Mouse (Mus musculus): ENCODE results near the gene 1110065P20Rik. TPM values are rescaled to one million over a fixed set of nuclear protein-coding genes. Genes with fewer than 3 reads are reported as not detected.

Gene 1110065P20Rik
- 86.5 and 104 TPM in 2 replicates for polyA plus RNA-seq (2014; fragmentation: Nextera tagmentation; extraction: Ambion mirVana)

- H3K4me3 ChIP-seq (ENCODE audit: low read depth, low read length), result peak within 1 kb of the TSS; percentile 93
- peak; percentile 47 for ATAC-seq (ENCODE audit: low read depth)
- peak within 1 kb of the TSS; percentile 86 for H3K4me2 ChIP-seq (ENCODE audit: low read depth, low read length)
- H3K9me3 ChIP-seq (ENCODE audit: control insufficient read depth, low read length), result no peaks in the 10 kb centered on the region
- peak within 1 kb of the TSS; percentile 95 for H3K27ac ChIP-seq (ENCODE audit: low read depth, low read length)
- under 1% methylated on average over 74 of the region's 75 CpGs for WGBS
- peaks cover 28% of the 10 kb centered on the region for H3K4me1 ChIP-seq (ENCODE audit: control insufficient read depth, insufficient read depth, low read length)
- H3K9ac ChIP-seq (replicated peaks; ENCODE audit: low read depth, low read length), result peak within 1 kb of the TSS; percentile 86
- H3K27me3 ChIP-seq (ENCODE audit: control insufficient read depth, insufficient read depth, low read length), result no peaks in the 10 kb centered on the region
- peaks cover 18% of the 10 kb centered on the region for H3K36me3 ChIP-seq (ENCODE audit: control insufficient read depth, insufficient read depth, low read length)
Observed at GRCm38 (mm10) chr4:124850933-124851658, at the start of gene 1110065P20Rik. Gene 1110065P20Rik, minus strand, starts transcription at chr4:124851196.

DNA sequence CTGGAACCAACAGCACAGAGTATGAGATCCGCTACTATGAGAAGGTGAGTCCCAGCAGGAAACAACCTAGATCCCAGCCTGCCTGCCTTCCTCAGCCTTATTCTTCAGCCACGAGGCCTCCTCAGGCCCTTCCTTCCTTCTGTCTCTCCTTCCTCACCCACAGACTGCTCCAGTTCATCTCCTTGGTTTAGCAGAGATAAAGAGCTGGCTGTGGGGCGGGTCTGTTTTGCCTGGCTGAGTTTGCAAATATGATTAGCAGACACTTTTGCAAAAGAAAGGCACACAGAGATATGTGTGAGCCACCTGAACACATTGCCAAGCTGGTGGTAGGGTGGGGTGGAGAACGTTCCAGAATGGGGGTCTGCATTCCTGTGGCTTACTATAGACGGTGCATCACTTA lies 48.9 kb upstream of the 1110065P20Rik start:
- 0 out of 2 replicates have a peak, but pooled peaks cover 2% of the 10 kb centered on the region for H3K27me3 ChIP-seq (ENCODE audit: control insufficient read depth, insufficient read depth, low read length)
- no peak overlapping the region for H3K27ac ChIP-seq (ENCODE audit: low read depth, low read length)
- ATAC-seq (ENCODE audit: low read depth), result no peak
- no peak overlapping the region for H3K9ac ChIP-seq (replicated peaks; ENCODE audit: low read depth, low read length)
- WGBS, result 67% methylated on average over 5 of the region's 5 CpGs
- no peaks in the 10 kb centered on the region for H3K9me3 ChIP-seq (ENCODE audit: control insufficient read depth, low read length)
- H3K36me3 ChIP-seq (ENCODE audit: control insufficient read depth, insufficient read depth, low read length), result no peaks in the 10 kb centered on the region
- no peak overlapping the region for H3K4me3 ChIP-seq (ENCODE audit: low read depth, low read length)
- H3K4me2 ChIP-seq (ENCODE audit: low read depth, low read length), result no peak overlapping the region
- H3K4me1 ChIP-seq (ENCODE audit: control insufficient read depth, insufficient read depth, low read length), result no peaks in the 10 kb centered on the region; the same call in 1 of the 2 replicates

DNA sequence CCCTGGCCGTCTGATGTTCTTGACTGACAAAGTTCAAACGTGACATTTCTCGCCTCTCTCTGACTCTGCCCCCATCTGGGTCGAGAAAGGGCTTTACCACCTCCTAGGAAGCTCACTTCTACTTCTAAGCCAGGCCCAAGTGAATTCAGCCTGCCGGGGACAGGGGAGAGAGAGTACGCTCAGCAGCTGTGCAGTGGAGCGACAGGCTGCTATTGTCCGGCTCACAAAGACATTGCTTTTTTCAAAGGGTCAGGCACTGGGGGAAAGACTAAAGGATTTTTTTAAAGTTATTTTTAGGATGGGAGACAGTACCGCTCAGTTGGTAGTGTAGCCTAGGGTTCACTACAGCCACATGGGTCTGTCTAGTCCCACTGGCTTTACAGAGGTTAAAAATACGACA lies 47.4 kb upstream of the 1110065P20Rik start:
- Histone ChIP-seq H3K4me1 (ENCODE audit: control insufficient read depth, insufficient read depth, low read length) (no peaks in the 10 kb centered on the region; the same call in 1 of the 2 replicates), H3K9ac (replicated peaks; ENCODE audit: low read depth, low read length) (no peak overlapping the region), H3K4me2 (ENCODE audit: low read depth, low read length) (no peak overlapping the region), H3K27me3 (ENCODE audit: control insufficient read depth, insufficient read depth, low read length) (0 out of 2 replicates have a peak, but pooled peaks cover 2% of the 10 kb centered on the region), H3K27ac (ENCODE audit: low read depth, low read length) (no peak overlapping the region), H3K36me3 (ENCODE audit: control insufficient read depth, insufficient read depth, low read length) (no peaks in the 10 kb centered on the region), H3K9me3 (ENCODE audit: control insufficient read depth, low read length) (no peaks in the 10 kb centered on the region), H3K4me3 (ENCODE audit: low read depth, low read length) (no peak overlapping the region)
- no peak for ATAC-seq (ENCODE audit: low read depth)
- WGBS, result 21% methylated on average over 10 of the region's 10 CpGs

- Histone ChIP-seq H3K4me1 (ENCODE audit: control insufficient read depth, insufficient read depth, low read length) (no peaks in the 10 kb centered on the region; the same call in 1 of the 2 replicates), H3K9me3 (ENCODE audit: control insufficient read depth, low read length) (no peaks in the 10 kb centered on the region), H3K27ac (ENCODE audit: low read depth, low read length) (no peak overlapping the region), H3K4me3 (ENCODE audit: low read depth, low read length) (peak overlapping the region; percentile 42), H3K36me3 (ENCODE audit: control insufficient read depth, insufficient read depth, low read length) (no peaks in the 10 kb centered on the region), H3K4me2 (ENCODE audit: low read depth, low read length) (peak overlapping the region; percentile 59), H3K27me3 (ENCODE audit: control insufficient read depth, insufficient read depth, low read length) (0 out of 2 replicates have a peak, but pooled peaks cover 2% of the 10 kb centered on the region), H3K9ac (replicated peaks; ENCODE audit: low read depth, low read length) (peak overlapping the region; percentile 60)
- ATAC-seq (ENCODE audit: low read depth), result peak; percentile 71
- 2% methylated on average over 80 of the region's 83 CpGs for WGBS
Observed at GRCm38 (mm10) chr4:124894508-124895428, 43.8 kb upstream of the 1110065P20Rik start.

- no peak overlapping the region for H3K27ac ChIP-seq (ENCODE audit: low read depth, low read length)
- ATAC-seq (ENCODE audit: low read depth), result 0 out of 2 replicates have a peak, but pooled peaks have one; percentile 29
- no peak overlapping the region for H3K4me3 ChIP-seq (ENCODE audit: low read depth, low read length)
- H3K27me3 ChIP-seq (ENCODE audit: control insufficient read depth, insufficient read depth, low read length), result 0 out of 2 replicates have a peak, but pooled peaks cover 2% of the 10 kb centered on the region
- no peaks in the 10 kb centered on the region for H3K9me3 ChIP-seq (ENCODE audit: control insufficient read depth, low read length)
- H3K4me1 ChIP-seq (ENCODE audit: control insufficient read depth, insufficient read depth, low read length), result no peaks in the 10 kb centered on the region; the same call in 1 of the 2 replicates
- WGBS, result 27% methylated on average over 6 of the region's 6 CpGs
- H3K36me3 ChIP-seq (ENCODE audit: control insufficient read depth, insufficient read depth, low read length), result no peaks in the 10 kb centered on the region
- 0 out of 2 replicates have a peak overlapping the region, but pooled peaks have one; percentile 60 for H3K9ac ChIP-seq (replicated peaks; ENCODE audit: low read depth, low read length)
- peak overlapping the region; percentile 59; the same call in 1 of the 2 replicates for H3K4me2 ChIP-seq (ENCODE audit: low read depth, low read length)
Observed at GRCm38 (mm10) chr4:124893769-124894168, 42.8 kb upstream of the 1110065P20Rik start.

DNA sequence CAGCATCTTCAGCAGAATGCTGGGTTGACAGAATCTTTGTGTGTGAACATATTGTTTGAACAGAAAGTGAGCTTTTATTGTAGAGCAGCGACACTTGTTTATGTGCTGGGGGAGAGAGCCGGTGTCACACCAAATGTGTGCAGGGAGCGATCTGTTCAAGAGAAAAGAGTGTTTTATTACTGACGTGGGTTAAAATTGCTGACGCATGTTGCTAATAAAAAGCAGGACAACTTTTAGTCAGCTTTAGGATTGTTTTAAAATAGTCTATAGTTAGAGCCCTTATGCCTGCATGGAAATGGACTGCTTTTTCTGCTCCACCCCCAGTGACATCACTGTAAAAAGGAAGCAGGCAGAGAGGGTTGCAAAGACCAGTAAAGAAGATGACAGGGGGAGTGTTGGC lies 39.8 kb upstream of the 1110065P20Rik start:
- H3K9me3 ChIP-seq (ENCODE audit: control insufficient read depth, low read length), result no peaks in the 10 kb centered on the region
- H3K4me2 ChIP-seq (ENCODE audit: low read depth, low read length), result no peak overlapping the region
- H3K27me3 ChIP-seq (ENCODE audit: control insufficient read depth, insufficient read depth, low read length), result peaks cover under 1% of the 10 kb centered on the region; the same call in 1 of the 2 replicates
- no peaks in the 10 kb centered on the region for H3K36me3 ChIP-seq (ENCODE audit: control insufficient read depth, insufficient read depth, low read length)
- no peak overlapping the region for H3K27ac ChIP-seq (ENCODE audit: low read depth, low read length)
- H3K9ac ChIP-seq (replicated peaks; ENCODE audit: low read depth, low read length), result no peak overlapping the region
- H3K4me3 ChIP-seq (ENCODE audit: low read depth, low read length), result no peak overlapping the region
- WGBS, result 72% methylated on average over 5 of the region's 5 CpGs
- no peaks in the 10 kb centered on the region; the same call in 1 of the 2 replicates for H3K4me1 ChIP-seq (ENCODE audit: control insufficient read depth, insufficient read depth, low read length)
- no peak for ATAC-seq (ENCODE audit: low read depth)

- Histone ChIP-seq H3K9ac (replicated peaks; ENCODE audit: low read depth, low read length) (no peak overlapping the region), H3K27me3 (ENCODE audit: control insufficient read depth, insufficient read depth, low read length) (no peaks in the 10 kb centered on the region; the same call in 1 of the 2 replicates), H3K4me2 (ENCODE audit: low read depth, low read length) (no peak overlapping the region), H3K4me1 (ENCODE audit: control insufficient read depth, insufficient read depth, low read length) (no peaks in the 10 kb centered on the region; the same call in 1 of the 2 replicates), H3K4me3 (ENCODE audit: low read depth, low read length) (no peak overlapping the region), H3K27ac (ENCODE audit: low read depth, low read length) (no peak overlapping the region), H3K9me3 (ENCODE audit: control insufficient read depth, low read length) (no peaks in the 10 kb centered on the region), H3K36me3 (ENCODE audit: control insufficient read depth, insufficient read depth, low read length) (no peaks in the 10 kb centered on the region)
- WGBS, result 83% methylated on average over 2 of the region's 2 CpGs
- ATAC-seq (ENCODE audit: low read depth), result no peak
Observed at GRCm38 (mm10) chr4:124889935-124890334, 38.9 kb upstream of the 1110065P20Rik start.

DNA sequence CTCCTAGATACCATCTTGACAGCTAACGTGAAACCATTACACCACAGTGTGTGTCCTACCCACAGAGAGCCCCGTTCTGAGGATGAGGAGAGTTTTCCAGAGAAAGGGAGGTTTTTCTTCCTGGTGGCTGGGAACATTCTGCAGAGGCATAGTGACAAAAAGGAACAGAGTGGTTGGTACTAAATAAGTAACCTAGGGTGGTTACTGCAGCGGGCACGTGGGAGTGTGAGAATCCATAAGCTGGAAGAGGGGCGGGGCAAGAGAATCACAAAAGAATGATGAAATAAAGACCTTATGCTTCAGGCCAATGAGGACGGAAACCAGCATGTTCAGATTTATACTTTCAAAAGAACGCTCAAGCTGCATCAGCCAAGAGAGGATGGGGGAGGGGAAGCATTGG lies 37.7 kb upstream of the 1110065P20Rik start:
- Histone ChIP-seq H3K9me3 (ENCODE audit: control insufficient read depth, low read length) (no peaks in the 10 kb centered on the region), H3K36me3 (ENCODE audit: control insufficient read depth, insufficient read depth, low read length) (no peaks in the 10 kb centered on the region), H3K27me3 (ENCODE audit: control insufficient read depth, insufficient read depth, low read length) (no peaks in the 10 kb centered on the region; the same call in 1 of the 2 replicates), H3K4me1 (ENCODE audit: control insufficient read depth, insufficient read depth, low read length) (no peaks in the 10 kb centered on the region; the same call in 1 of the 2 replicates), H3K9ac (replicated peaks; ENCODE audit: low read depth, low read length) (no peak overlapping the region), H3K4me3 (ENCODE audit: low read depth, low read length) (no peak overlapping the region), H3K27ac (ENCODE audit: low read depth, low read length) (no peak overlapping the region), H3K4me2 (ENCODE audit: low read depth, low read length) (no peak overlapping the region)
- no peak for ATAC-seq (ENCODE audit: low read depth)
- WGBS, result 77% methylated on average over 7 of the region's 7 CpGs
